Mouse (Mus musculus): ENCODE measurements around the gene Pigu.

GRCm38 (mm10) chr2:155284647-155285046, 72.6 kb downstream of the Pigu start:
- TF ChIP-seq EP300 (IDR thresholded peaks at IDR 0.05; ENCODE audit: low read depth) (no peak), CTCF (IDR thresholded peaks at IDR 0.05; ENCODE audit: low read depth) (no peak)

Data from liver, postnatal 0 days (tissue).